Mouse (Mus musculus) lung, postnatal 25 days (tissue): Measurements from ENCODE around the gene Rin1.

ENCODE experiments used
- DNase-seq: peaks from one replicate; pipeline ENCODE4 v3.0.0; 2022; ENCODE audit warnings: low spot score

Gene Rin1

DNA sequence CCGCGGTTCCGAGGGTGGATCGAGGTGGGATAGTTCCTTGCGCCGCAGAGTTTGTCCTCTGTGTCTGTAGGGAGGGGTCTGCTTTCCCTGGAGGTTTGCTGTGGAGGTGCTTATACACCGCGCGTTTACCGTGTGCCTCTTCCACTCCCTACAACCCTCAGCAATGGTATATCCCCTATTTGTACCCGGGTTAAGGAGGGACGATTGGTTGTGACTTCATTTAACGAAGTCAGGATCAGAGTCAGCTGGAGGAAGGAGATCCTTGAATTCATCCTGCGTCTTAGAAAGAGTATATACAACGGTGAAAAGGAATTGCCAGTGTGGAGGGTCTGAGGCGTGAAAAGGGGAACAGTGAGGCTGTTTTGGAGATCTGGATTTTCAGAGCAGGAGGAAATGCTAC is 8.7 kb upstream of the Rin1 start:
- DNase-seq: no peak

- no peak for DNase-seq
Observed at GRCm38 (mm10) chr19:5045531-5045930, 4.8 kb upstream of the Rin1 start.

GRCm38 (mm10) chr19:5048138-5049056 is 1.9 kb upstream of the Rin1 start:
- no peak for DNase-seq

DNA sequence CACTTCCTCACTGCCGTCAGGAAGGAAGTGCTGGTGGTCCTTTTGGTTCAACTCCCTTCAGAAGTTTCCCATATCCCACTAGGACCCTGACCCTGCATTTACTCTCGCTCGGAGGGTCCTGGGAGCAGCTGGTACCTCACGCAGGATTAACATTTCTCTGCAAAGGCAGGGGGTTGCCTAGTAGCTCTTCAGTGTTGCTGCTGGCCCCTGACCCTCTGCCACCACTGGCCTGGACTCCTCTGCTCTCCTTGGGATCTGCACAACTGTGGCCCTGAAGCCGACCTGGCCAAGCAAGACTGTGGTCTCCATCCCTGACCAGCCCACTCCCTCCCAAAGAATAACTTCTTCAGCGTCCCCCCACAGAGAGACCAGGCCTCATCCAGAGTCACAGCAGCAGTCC is 956 bp upstream of the Rin1 start:
- no peak for DNase-seq

GRCm38 (mm10) chr19:5051031-5051430 is 750 bp downstream of the Rin1 start:
- DNase-seq: no peak

DNA sequence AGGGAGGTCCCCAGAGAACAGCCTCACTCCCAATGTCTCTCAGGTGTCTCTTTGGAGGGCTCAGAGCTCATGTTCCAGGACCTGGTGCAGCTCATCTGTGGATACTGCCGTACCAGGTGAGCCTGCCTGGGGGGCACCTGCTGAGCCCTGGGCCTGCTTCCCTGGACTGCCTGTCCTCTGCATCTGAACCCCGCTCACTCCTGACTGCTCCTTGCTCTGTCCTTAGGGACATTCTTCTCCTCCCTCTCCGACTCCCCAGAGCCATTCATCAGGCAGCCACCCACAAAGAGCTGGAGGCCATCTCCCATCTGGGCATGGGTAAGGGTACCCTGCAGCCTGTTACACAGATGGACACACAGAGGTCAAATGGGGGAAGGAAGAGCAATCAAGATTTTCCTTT is 1.2 kb downstream of the Rin1 start:
- no peak for DNase-seq

- no peak for DNase-seq
Observed at GRCm38 (mm10) chr19:5052166-5052822, 2.0 kb downstream of the Rin1 start.

DNA sequence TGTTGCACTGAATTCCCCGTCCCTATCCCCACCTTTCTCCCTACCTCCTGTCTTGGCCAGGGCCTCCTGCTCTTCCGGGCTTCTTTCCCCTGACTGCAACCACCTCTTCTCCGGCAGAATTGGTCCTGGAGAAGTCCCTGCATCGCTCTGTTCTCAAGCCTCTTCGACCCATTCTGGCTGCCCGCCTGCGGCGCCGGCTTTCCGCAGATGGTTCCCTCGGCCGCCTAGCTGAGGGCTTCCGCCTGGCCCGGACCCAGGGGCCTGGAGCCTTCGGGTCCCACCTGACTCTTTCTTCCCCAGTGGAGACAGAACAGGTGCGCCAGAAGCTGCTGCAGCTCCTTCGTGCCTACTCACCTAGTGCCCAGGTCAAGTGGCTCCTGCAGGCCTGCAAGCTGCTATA is 2.6 kb downstream of the Rin1 start:
- no peak for DNase-seq

DNA sequence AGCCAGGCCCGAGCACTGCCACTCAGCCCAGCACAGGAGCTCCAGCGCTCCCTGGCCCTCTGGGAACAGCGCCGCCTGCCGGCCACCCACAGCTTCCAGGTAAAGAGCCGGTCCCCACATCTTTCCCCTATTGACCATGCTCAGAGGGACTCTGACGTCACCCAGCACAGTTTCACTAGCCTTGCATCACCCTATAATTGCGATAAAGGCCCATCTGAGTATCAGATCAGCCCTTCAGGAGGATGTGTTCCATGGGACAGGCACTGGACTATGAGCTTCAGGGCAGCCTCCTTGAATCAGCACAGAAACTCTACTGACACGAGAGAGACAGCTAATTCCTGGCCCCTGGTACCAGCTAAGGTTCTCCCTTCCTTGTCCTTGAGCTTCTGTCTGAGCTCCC is 3.6 kb downstream of the Rin1 start:
- peak; percentile 41 for DNase-seq

DNA sequence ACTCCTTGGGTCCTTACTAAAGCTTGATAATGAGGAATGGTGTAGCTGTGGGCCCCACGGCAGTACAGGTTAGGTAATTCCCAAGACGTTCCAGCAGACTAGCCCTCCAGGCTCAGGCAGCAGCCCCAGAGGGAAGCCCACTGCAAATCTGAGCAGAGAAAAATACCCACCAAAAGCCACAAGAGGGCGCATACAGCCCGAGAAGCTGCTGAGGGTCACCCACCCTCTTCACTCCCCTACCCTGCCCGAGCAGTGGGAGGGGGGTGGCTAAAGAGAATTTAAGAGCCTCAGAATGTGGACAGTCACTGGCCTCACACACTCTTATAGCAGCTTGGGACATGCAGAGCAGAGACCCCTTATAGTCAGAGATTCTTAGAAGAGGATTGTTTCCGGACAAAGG is 6.0 kb downstream of the Rin1 start:
- no peak for DNase-seq

DNA sequence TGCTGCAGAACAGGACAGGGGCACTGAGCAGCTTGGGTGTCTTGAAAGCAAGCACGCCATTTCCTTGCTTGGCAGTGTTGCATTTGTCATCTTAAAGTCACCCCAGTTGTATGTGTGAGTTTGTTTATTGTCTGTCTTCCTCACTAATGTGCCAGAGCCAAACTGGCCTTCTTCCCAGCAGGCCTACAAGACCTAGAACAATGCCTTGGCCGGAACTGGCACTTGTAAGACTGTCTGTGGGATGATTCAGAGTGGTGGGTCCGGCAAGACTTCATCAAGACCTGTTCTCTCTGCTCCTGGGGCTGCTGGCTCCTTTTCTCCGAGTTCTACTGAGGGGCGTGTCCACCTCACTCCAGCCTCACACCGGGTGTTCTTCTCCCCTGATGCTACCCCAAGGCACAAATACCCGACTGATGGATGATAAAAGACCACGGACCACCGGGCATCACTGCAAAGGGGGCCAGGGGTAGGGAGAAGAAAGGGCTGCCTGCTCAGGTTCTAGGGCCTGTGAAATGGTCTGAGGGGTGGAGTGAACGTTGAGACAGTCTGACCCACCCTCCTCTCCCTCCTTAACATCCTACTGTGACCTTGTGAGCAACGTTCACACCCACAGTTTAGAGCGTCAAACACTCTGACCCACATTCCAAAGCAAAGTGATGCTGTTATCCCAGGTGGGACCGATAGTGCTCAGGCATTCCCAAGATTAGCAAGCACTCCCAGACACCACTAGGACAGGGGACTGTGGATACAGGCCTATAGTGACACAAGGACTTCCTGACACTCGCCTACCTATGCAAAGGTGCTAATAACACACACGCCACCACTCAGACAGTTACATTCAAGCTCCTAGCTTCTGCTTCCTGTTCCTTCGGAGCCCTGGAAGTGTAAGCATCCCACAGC is 7.8 kb downstream of the Rin1 start:
- DNase-seq: peak; percentile 62

- DNase-seq: no peak
Observed at GRCm38 (mm10) chr19:5058801-5059771, 8.8 kb downstream of the Rin1 start.

- DNase-seq: no peak
Observed at GRCm38 (mm10) chr19:5060365-5061330, 10.4 kb downstream of the Rin1 start.

DNA sequence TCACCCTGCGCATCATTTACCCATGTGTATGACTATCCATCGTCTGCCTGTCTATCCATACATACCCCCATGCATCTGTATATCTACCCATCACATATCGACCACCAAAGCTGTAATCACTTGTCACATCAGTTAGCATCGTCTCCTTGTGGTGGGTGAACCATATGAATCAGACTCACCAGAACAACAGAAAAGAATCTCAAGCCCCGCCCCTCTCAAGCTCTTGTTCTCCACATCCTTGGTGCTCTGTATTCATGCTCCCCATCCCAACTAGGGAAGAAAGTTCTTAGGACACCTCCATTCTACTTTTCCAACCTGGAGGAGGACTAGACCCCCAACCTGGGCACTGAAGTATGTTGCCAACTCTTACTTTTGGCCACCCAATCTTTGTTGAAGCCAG is 11.8 kb downstream of the Rin1 start:
- DNase-seq: no peak

DNA sequence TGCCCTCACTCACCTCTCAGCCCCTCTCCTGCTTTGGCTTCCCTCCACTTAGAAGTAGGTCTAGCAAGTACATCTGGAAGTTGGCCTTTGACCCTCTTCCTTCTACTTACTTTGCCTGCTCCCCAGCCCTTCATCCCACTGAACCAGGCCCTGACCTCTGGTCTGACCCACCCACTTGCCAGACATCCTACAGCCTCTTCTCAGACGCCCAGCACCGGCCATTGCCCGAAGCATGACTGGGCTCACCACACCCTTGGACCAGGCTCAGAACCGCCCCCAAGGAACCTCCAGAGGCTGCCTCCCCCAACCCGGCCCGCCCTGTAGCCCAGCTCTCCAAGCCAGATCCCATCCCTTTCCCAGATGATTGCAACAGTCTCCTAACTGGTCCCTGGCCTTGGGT is 12.2 kb downstream of the Rin1 start:
- no peak for DNase-seq

DNA sequence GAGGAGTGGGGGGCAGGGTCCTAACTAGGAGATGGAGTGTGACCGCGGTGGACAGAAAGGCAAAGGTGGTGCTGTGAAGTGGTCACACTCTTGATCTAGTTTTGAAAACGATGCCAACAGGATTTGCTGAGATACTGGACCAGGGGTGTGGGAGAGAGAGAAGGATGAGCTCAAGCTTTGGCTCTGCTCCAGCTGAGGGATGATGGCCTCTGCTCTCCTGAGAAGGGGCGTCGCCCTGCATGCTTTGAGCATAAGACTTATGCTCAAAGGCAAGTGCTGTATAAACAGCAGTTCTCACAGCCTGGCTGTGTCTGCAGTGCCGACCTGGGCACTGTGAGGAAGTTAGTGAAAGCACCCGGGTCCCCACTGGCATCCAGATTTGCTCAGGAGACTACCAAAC is 14.8 kb downstream of the Rin1 start:
- no peak for DNase-seq

GRCm38 (mm10) chr19:5067040-5067799 is 16.9 kb downstream of the Rin1 start:
- no peak for DNase-seq

GRCm38 (mm10) chr19:5067867-5068569 is 17.7 kb downstream of the Rin1 start, which contains the start of gene Cd248:
Gene Cd248, plus strand, starts transcription at chr19:5068078.
- no peak for DNase-seq
